Mouse (Mus musculus): Measurements from ENCODE around the gene Kctd6. TPM values are rescaled to one million over a fixed set of nuclear protein-coding genes. Genes with fewer than 3 reads are reported as not detected.
A peak's percentile ranks its signal among the peaks of the same experiment; 100 is the strongest.

Kctd6 gene
- total RNA-seq, 2 experiments from 2014 or later = 69.7 to 74.9 TPM

DNA sequence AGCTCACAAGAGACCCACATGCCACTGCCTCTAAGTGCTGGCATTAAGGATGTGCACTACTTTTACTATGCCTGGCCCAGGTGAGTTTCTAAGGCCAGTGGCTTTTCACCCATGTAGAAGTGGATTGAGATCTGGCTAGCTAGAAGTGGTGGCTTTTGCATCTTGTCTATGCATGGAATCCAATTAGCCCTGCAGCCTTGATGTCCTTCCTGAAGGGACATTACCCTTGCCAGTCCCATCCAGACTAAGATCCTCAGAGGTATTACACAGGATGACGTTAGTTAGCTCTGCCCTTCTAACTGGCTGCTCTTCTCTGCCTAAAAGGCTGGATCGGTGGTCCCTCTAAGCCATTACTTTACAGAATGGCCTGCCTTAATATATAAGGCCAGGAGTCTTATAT, 944 bp upstream of the Kctd6 start:
- DNase-seq (ENCODE audit: low spot score in 2 of 2) = no peak

DNA sequence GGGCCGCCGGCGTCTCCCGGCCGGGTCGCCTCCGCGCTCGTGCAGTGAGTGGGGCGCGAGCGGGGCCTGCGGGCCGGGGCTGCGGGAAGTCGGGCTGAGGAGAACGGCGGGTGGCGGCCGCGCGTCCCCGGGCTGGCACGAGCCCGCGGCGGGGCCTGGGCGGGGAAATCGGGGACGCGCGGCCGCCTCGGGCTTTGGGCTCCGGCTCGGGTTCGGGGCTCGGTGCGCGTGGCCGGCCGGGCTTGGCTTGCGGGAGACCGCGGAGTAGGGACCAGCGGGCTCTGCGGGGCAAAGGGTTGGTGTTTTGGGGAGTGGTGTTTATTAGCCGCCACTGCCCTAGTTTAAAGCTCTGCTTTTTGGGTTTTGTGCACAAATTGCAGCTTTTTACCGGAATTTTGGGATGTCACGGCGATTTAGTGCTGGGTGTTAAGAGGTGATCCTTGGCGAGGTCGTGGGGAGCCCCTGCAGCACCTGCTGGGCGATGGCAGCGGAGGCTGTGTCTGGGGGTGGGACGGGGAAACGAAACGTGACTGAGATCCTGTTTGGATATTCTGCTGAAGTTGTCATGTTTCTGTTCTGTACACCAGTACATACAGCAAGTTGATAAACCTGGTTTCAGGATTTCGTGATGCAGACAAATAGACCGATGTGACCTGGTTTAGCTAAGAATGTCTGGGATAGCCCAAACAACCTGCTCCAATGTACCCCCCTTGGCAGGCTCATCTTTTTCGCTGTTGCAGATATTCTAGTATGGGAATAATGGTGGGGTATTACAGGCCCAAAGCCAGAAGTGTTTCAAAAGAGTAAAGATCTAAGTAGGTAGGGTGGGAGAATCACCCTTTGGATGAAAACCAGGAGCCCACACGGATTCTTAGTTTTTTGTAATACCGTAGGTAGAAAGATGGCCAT, 613 bp downstream of the Kctd6 start:
- DNase-seq (ENCODE audit: low spot score in 2 of 2) = peak in 1 of 2 experiments; percentile 71

DNA sequence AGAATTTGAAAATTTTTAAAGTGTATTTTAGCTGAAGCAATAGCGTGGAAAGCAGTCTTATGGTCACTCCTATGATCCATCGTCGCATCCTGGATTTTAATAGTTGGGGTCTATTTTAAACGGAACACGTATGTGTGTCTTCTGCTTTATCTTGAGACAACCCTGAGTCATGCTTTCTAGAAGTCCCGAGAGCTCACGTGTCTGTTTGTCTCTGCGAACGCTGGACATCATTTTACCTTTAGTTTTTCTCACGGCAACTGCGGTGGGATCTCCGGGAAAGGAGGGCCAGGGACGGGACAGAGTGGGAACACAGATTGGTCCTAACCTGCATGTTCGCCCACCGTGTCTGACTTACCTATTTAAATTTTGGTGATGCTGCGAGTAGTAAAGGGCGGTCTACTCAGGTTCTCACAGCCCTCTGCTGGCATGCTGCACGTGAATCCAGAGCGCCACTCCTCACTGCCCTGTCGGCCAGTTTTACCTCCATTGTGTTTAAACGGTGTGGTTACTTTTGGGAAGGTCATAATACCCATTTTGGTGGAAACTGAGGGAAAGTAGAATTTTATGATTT, 1.4 kb downstream of the Kctd6 start:
- DNase-seq (ENCODE audit: low spot score in 2 of 2) = no peak

DNA sequence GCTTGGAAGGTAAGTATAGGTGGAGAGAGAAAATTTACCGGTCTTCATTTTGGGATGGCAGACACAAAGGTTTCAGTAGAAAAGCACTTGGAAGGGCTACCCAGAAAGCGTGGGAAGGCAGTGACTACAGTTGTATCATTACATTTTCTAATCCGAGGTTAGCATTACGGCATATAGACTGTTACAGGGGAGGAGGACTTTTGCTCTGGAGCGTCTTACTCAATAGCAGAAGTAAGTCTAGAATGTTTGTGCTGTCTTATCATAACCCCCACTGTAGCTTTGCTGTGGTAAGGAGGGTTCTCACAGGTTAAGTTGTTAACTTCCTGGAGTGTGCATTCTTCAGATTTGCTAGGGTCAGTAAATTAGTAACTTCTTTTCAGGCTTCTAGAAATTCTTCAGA, 2.2 kb downstream of the Kctd6 start:
- DNase-seq (ENCODE audit: low spot score in 2 of 2) = no peak

DNA sequence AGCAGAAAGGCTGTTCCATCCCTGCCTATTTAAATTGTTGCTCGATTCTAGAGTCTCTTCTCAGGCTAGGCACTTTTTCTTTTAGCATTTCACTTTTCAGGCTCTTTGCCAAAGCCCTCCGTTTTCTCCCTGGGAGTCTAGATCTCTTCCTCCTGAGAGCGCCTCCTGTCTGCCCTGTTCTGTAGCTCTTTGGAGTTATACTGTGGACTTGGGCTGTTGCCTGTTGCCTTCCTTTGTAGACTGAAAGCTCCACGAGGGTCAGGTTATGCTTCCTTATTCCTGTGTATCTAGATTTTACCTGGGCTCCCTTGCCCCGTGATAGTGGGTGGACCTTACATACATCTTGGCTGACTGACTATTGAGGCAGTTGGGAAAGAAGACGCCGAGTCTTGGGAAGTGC, 4.3 kb downstream of the Kctd6 start:
- DNase-seq (ENCODE audit: low spot score in 2 of 2) = no peak

DNA sequence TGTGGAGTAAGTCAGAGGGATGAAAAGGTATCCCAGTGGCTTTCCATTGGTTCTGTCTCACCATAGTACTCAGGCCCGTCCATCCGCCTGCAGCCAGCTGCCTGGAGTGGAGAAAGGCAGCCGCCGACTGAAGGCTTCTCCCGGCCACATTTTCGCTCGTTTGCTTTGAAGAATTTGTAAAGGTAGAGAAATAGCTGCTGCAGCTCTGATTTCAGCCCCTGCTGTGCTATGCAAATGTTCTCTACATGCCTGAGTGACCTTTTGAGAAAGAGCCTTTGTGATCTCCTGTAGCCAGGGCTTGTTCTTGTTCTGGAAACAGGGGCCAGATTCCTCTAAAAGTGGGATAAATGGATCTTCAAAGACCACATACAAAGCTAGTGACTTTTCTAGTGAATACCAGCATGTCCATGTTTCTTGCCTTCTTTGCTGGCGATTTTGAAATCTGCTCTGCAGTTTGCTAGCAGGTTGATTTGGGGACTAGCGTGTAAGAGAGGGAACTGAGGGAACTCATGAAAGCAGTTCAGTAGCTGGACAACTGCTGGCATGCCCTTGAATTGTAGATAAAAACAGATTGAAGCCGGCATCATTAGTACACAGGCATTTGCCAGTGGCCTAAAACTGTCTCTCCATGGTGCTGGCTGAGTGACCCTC, 4.9 kb downstream of the Kctd6 start:
- DNase-seq (ENCODE audit: low spot score in 2 of 2) = no peak

DNA sequence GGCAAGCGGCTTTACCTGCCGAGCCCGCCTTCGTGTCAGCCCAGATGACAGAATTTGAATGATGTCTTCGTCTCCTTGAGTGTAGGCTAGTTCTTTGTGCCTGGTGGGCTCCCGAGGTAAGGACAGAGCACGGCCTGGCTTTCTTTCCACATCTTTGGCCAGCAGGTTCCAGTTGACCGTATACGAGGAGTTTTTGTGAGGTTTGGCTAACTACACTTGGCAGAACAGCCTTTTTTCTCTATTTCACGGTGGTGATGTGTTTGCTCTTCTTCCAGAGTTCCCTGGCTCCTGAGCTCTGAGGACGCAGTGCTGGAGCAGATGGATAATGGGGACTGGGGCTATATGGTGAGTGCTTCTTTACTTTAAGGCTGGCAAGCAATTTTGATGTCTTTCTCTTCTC, 5.9 kb downstream of the Kctd6 start:
- no peak for DNase-seq (ENCODE audit: low spot score in 2 of 2)

DNA sequence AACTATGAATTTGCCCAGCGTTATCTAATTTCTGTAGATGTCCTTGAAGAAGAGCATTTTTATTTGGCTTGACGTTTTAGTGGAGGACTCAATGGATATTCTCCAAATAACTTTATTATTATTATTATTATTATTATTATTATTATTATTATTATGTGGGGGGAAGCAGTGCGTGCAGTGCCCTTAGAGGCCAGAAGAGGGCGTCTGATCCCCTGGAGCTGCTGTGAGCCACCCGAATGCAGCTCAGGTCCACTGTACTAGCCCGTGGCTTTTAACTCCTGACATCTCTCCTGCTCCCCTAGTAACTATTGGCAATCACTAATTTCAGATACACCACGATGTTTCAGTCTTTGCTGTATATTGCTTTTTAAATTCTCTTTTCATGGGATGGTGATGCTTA, 6.4 kb downstream of the Kctd6 start:
- DNase-seq (ENCODE audit: low spot score in 2 of 2) = no peak

DNA sequence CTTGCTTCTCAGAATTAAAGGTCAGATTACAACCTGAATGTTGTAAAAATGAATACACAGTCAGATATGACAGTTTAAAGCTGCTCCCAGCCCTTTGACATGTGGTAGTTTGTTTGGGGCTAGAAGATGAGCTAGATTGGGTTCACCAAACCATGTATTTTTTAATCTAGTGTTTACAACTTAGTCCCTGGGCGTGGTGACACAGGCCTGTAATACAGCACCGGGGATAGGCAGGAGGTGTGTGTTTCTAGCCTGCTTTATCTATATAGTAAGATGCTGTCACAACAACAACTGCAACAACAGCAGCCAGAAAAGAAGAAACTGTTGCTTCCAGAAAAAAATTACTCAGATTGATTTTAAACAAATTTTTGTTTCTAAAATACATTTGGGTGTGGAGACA, 7.0 kb downstream of the Kctd6 start:
- no peak for DNase-seq (ENCODE audit: low spot score in 2 of 2)

DNA sequence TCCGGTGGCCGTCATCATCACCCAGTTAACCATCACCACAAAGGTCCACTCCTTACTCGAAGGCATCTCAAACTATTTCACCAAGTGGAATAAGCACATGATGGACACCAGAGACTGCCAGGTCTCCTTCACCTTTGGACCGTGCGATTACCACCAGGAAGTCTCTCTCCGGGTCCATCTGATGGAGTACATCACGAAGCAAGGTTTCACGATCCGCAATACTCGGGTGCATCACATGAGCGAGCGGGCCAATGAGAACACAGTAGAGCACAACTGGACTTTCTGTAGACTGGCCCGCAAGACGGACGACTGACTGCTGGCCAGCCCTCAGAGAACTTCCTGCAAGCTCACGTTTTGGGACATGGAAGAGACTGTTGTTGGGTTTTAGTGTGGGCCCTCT, 8.6 kb downstream of the Kctd6 start:
- no peak for DNase-seq (ENCODE audit: low spot score in 2 of 2)

DNA sequence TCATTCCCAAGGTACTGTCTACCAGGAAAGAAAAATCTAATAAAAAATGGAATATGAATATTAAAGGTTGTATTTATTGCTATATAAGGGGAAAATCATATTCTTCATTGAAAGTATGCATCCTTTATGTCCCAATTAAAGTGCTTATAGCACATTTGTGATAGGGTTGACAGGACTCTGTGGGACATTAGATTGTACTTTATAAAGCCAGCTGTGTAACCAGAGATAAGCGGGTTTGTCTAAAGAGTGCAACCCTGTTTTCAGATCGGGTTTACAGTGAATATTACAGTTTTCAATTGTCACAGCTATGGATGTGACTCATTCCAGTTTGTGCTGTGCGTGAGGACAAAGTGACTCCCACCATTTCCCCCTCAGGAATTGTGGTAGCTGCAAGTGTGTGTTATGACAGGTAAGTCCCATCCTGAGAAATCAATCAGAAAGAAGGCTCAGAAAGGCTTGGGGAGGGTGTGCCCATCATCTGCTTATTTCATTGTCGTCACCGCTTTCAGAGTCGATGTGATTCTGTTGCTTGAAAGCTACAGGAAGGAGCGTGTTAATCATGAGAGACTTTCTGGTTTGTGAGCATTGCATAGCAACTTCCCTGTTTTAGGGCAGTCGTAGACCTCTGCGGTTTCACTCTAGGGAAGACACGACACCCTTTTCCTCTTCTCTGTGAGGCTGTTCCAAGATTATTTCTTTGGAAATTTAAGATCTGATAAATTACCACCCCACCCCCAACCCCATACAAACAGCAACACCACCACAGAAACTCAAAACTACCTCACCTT, 9.8 kb downstream of the Kctd6 start:
- no peak for DNase-seq (ENCODE audit: low spot score in 2 of 2)

DNA sequence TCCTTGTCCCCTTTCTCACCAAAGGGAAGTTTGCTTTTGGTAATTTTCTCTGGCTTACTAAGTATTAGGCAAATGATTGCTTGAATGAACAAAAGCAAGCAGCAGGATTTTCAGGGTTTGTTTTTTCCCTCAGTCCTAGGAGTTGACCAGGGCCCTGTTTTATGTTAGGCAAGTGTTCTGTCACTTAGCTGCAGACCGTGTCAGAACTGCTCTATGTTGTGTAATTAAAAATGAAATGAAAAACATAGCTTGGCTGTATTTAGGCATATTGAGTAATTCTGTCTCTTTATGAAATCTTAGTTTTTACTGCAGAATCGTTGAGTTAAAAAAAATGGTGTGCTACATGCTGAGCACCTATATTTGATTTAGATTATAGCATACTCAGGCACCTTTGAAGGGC, 10.9 kb downstream of the Kctd6 start:
- DNase-seq (ENCODE audit: low spot score in 2 of 2) = no peak

DNA sequence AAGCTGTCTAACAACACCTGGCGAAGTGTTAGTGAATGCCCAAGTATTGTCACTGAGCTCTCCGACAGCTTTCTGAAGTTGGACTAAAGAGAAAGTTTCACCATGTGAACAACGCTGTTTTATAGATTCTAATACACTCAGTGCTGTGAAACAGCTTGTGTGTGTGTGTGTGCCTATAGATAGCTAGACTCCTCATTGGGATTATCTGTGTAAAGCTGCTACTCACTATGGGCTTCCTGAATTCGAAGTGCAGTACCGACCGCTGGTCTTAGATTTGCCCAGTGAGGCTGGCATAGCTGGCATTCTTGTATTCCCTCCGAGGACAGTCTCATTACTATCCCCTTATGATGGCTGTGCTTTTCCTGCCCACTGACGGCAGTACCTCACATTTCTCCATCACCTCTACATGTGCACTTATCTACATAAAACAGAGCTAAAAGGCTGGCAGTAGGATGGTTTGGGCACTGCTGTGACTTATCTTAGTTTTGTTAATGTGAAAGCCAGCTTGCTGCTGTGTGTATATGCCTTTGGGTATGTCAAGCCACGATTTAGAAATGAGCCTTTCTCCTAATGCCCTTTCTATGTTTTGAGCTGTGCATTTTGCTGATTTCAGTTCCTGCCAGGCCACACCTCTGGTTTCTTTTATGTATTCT, 15.6 kb downstream of the Kctd6 start:
- no peak for DNase-seq (ENCODE audit: low spot score in 2 of 2)

DNA sequence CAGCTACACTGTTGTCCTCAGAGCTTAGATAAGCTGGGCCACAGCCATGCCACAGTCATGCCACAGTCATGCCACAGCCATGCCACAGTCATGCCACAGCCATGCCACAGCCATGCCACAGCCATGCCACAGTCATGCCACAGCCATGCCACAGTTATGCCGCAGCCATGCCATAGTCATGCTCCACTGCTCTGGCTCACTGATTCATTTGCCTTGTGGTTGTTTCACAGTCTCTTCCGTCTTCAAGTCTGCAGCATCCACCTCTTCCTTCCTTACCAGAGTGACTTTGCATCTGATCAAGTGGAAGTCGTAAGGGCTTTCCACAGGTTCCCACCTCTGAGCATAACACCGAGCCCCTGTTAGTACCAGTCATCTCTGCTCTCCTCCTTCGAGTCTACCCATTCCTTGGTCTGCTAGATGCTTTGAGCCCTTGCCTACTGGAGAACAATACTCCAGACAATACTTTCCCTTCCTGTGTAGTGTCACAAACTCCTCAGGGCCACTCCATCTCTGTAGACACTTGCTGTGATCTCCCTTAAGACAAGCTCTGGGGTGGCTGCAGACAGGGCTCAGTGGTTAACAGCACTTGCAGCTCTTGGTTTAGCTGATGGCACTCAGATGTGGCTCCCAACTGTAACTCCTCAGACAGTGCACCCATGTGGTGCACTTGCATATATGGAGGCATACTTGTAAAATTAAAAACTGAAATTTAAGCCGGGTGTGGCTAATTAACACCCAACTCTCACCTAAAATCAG, 18.4 kb downstream of the Kctd6 start:
- no peak for DNase-seq (ENCODE audit: low spot score in 2 of 2)

DNA sequence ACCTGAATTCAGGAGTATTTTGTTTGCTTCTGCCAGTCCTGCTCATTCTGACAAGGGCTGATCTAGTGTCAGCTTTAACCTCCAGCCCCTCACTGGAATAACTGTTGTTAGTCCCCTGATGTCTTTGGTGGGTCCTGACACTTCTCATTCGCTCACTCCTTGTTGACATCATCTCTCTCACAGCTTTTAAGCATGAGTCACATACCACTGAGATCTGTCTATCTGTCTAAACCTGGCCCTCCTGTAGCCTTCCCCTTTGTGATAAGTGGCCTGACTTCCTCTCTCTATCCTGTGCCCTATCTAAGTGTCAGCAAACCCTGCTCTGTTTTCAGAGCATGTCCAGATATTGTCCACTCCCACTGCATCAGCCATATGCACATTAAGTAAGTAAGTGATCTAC, 19.3 kb downstream of the Kctd6 start:
- DNase-seq (ENCODE audit: low spot score in 2 of 2) = no peak

DNA sequence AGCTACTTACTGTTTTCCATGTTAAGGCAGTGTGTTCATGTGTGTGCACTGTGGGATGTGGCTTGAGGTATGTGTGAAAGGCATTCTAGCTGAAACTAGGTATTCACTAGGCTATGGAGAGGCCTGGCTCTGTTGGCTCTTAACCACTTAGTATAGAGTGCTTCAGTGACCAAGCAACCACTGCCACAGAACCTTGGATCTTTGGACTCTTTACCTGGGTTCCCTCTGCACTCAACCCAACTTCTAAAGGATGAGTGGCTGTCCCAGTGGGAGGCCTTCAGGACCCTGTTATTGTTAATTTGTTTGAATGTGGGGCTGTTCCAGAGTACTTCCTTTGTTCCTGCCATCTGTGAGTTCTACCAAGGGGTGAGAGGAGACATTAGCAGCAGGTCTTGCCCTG, 27.9 kb downstream of the Kctd6 start:
- DNase-seq (ENCODE audit: low spot score in 2 of 2) = no peak

DNA sequence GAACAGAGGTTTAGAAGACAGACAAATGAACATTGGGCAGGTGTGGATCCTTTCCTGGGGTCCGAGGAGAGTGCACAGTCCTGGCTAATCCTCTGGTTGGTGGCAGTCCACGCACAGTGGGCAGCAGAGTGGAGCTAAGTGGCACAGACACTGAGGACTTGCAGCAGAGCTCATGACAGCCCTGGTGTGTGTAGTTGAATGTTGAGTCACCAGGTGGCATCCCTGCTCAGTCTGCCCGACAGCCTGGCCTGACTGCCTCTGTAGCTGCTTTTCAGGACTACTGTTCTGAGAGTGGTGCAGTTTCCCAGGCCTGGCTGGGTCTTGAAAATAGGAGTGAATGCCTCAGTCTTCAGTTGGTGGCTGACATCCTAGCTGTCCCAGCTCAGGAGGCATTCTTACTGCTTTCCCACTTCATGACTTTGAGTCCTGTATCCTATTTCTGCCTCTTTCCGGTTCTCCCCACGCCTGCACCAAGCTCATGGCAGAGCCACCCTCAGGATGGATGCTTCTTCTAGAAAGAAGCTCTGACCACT, 28.5 kb downstream of the Kctd6 start:
- DNase-seq (ENCODE audit: low spot score in 2 of 2) = peak; percentile 37 to 67

DNA sequence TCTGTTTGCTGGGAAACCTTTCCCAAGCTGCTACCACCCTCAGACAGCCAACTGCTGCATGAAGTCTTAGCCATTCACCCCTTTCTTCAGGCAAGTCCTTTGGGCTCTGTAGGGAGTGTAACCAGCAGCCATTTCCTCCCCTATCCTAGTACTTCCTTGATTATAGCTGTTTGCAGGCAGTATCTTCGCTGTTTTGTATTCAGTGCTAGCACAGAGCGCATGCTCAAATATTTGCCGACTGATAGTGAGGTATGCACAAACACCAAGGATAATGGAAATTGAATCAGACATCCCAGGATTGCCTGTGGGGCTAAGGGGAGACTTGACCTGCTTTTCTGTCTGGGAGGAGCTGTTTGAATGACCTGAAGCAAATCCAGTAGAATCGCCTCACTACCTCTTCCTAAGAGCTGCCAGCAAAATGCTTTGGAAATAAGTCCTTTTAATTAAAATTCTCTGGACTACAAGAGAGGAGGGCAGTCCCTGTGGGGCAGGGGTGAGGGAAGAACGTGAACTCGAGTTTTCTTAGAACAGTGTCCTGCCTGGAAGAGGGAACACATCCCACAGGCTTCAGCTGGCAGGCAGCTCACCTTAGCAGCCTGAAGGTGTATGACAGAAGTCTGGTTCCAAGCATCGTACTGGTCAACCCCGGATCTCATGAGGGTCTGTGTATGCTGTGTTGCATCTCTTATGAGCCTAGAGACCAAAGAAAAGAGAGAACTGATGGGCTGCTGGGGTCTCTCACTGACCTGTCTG, 29.4 kb downstream of the Kctd6 start:
- DNase-seq (ENCODE audit: low spot score in 2 of 2) = no peak

DNA sequence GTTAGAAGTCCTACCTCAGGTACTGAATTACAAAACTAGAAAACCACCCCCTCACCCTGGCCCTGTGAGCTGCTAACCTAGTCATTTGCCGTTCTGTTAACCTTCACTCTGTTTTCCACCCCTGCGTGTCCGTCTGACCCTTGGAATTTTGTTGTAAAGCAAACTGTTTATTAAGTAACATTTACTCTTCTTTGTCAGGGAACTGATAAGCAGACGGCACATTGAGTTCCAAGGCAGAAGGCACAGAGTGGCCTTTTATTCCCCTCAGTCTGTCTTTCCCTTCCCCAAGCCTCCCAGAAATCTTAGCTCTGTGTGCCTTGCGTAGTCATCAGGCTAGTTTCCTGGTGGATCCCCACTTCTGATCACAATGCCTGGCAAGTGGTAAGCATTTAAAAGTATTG, 30.3 kb downstream of the Kctd6 start:
- DNase-seq (ENCODE audit: low spot score in 2 of 2) = no peak

Data from layer of hippocampus, adult 18-20 months (tissue).